Mouse (Mus musculus) megakaryocyte, embryonic 14.5 days (primary cell): ENCODE results near the gene Dchs1. TPM values are rescaled to one million over a fixed set of nuclear protein-coding genes. Genes with fewer than 3 reads are reported as not detected.
A peak's percentile ranks its signal among the peaks of the same experiment; 100 is the strongest.
"Not testable (repeated sequence)": the region's sequence is repeated elsewhere in the genome, so short reads cannot be mapped to it uniquely, and the experiment has no call there.

Experiments
- H3K27me3 ChIP-seq: replicated peaks from 2 replicates; pipeline ENCODE3; 2012; ENCODE audit warnings: inconsistent platforms
- H3K36me3 ChIP-seq: replicated peaks from 2 replicates; pipeline ENCODE3; 2012; ENCODE audit warnings: low read length, inconsistent platforms, mixed read lengths
- H3K4me1 ChIP-seq: 2 replicates; pipeline ENCODE4 v1.6.1; 2012; ENCODE audit warnings: inconsistent platforms
- H3K4me3 ChIP-seq: replicated peaks from 2 replicates; pipeline ENCODE3; 2012; ENCODE audit warnings: moderate library complexity, mild to moderate bottlenecking, inconsistent platforms
- H3K9me3 ChIP-seq: 2 replicates; pipeline ENCODE4 v1.6.1; 2012; ENCODE audit warnings: inconsistent platforms
- FLI1 ChIP-seq: IDR thresholded peaks from 2 replicates; pipeline ENCODE4 v1.6.1; 2012; ENCODE audit warnings: low read length, inconsistent platforms, mixed read lengths
- GATA1 ChIP-seq: IDR thresholded peaks from 3 replicates; pipeline ENCODE4 v1.6.1; 2012; ENCODE audit warnings: mixed read lengths, low read length, inconsistent platforms, borderline replicate concordance
- polyA plus RNA-seq: library from polyadenylated mRNA; stranded (reverse); fragments of >175 nt; gene quantifications from 2 replicates; pipeline ENCODE4 v1.2.3, GENCODE M21; 2012; ENCODE audit warnings: low replicate concordance; ENCODE audit not compliant: insufficient read depth

Dchs1 gene
- polyA plus RNA-seq, 1 experiment: 0.27 TPM

GRCm38 (mm10) chr7:105741978-105742377 is 45.5 kb downstream of the Dchs1 start:
- H3K4me3 ChIP-seq: no peak overlapping the region
- H3K9me3 ChIP-seq: no peaks in the 10 kb centered on the region
- TF ChIP-seq GATA1 (no peak), FLI1 (no peak)
- H3K36me3 ChIP-seq: peaks cover 70% of the 10 kb centered on the region
- H3K4me1 ChIP-seq: peaks cover 59% of the 10 kb centered on the region
- H3K27me3 ChIP-seq: no peaks in the 10 kb centered on the region

GRCm38 (mm10) chr7:105740851-105741250 is 46.6 kb downstream of the Dchs1 start:
- H3K9me3 ChIP-seq: no peaks in the 10 kb centered on the region
- H3K27me3 ChIP-seq: no peaks in the 10 kb centered on the region
- no peak overlapping the region for H3K4me3 ChIP-seq
- no peak for TF ChIP-seq GATA1
- no peak for TF ChIP-seq FLI1
- H3K4me1 ChIP-seq: peaks cover 59% of the 10 kb centered on the region
- H3K36me3 ChIP-seq: peaks cover 59% of the 10 kb centered on the region

DNA sequence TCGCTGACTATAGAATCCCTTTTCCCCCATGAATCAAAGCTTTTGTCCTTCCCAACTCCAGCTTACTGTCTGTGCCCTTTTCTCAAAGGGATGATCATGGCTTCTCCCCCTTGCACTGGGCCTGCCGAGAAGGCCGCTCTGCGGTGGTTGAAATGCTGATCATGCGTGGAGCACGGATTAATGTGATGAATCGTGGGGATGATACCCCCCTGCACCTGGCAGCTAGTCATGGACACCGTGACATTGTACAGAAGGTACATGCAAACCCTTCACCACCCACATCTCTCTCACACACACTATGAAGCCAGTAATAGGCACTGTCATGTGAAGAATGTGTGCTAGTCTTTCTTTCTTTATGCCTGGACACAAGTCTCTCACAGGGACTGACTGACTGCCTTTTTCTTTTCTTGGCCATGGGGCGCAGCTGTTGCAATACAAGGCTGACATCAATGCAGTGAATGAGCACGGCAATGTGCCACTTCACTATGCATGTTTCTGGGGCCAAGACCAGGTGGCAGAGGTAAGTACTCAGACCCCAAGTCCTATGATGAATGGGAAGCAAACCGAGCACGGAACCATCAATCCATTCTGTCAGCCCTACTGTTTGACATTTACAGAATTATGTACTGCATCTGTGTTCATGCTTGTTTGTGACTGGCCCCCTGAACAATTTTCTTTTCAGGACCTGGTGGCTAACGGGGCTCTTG is 47.2 kb downstream of the Dchs1 start:
- Histone ChIP-seq H3K9me3 (no peaks in the 10 kb centered on the region), H3K4me1 (peaks cover 64% of the 10 kb centered on the region), H3K4me3 (peak overlapping the region; percentile 91), H3K27me3 (no peaks in the 10 kb centered on the region), H3K36me3 (peaks cover 55% of the 10 kb centered on the region)
- TF ChIP-seq FLI1: no peak
- no peak for TF ChIP-seq GATA1

DNA sequence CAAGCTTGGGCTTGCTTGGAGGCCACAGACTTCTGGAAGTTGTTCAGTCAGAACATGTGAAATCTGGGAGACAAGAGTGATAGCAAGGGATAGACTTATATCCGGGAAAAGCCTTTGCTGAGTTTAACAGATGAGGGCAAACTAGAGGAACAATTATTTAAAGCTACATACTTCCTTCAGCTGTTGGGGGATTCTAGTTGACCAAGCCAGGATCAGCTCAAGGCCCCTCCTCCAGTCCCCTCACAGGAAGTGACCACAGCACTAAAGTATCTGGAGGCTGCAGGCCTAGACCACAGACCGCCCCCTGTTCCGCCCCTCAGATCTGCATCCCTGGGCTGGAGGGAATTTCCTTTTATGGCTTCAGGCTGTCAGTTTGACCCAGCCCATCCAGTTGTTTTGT is 48.5 kb downstream of the Dchs1 start:
- H3K9me3 ChIP-seq: no peaks in the 10 kb centered on the region
- H3K36me3 ChIP-seq: peaks cover 64% of the 10 kb centered on the region
- no peaks in the 10 kb centered on the region for H3K27me3 ChIP-seq
- peaks cover 69% of the 10 kb centered on the region for H3K4me1 ChIP-seq
- peak overlapping the region; percentile 91 for H3K4me3 ChIP-seq
- TF ChIP-seq FLI1 (peak; percentile 83), GATA1 (0 out of 3 replicates have a peak, but pooled peaks have one; percentile 45)

- peaks cover 68% of the 10 kb centered on the region for H3K36me3 ChIP-seq
- H3K27me3 ChIP-seq: no peaks in the 10 kb centered on the region
- peak overlapping the region; percentile 91 for H3K4me3 ChIP-seq
- H3K4me1 ChIP-seq: peaks cover 70% of the 10 kb centered on the region
- no peaks in the 10 kb centered on the region for H3K9me3 ChIP-seq
- TF ChIP-seq FLI1 (no peak), GATA1 (no peak)
Observed at GRCm38 (mm10) chr7:105738286-105738685, 49.2 kb downstream of the Dchs1 start.

GRCm38 (mm10) chr7:105737648-105738047 is 49.8 kb downstream of the Dchs1 start:
- no peak for TF ChIP-seq GATA1
- TF ChIP-seq FLI1: no peak
- H3K36me3 ChIP-seq: peaks cover 70% of the 10 kb centered on the region
- H3K4me3 ChIP-seq: peak overlapping the region; percentile 91
- no peaks in the 10 kb centered on the region for H3K9me3 ChIP-seq
- H3K4me1 ChIP-seq: peaks cover 68% of the 10 kb centered on the region
- no peaks in the 10 kb centered on the region for H3K27me3 ChIP-seq

DNA sequence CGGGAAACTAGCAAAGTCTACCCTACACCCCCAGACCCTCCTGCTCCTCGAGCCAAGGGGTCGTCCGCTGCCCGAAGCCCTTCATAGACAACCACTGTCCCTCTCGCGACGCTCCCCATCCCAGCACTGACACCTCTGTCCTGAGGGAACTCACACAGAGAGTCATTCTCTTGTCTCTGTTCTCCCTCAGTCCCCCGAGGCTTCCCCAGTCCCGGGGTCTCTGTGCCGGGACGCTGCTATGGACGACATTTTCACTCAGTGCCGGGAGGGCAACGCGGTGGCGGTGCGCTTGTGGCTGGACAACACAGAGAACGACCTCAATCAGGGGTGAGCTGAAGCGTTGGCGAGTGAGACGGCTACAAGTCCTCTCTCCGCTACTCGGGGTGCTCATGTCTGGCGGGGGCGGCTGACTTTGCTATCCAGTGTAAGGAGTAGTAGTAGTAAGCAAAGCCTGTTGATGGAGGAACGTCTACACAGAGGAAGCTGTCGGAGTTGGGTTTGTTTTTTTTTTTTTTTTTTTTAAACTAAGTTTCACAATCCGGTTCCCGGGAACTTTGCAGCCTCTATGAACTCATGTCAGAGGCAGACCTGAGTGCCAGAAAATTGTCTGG is 50.4 kb downstream of the Dchs1 start, which contains the start of gene Rrp8:
Gene Rrp8, minus strand, starts transcription at position 475 of the 611 bp plus-strand sequence.
- H3K4me1 ChIP-seq: peaks cover 66% of the 10 kb centered on the region
- H3K27me3 ChIP-seq: no peaks in the 10 kb centered on the region
- H3K36me3 ChIP-seq: peaks cover 70% of the 10 kb centered on the region

DNA sequence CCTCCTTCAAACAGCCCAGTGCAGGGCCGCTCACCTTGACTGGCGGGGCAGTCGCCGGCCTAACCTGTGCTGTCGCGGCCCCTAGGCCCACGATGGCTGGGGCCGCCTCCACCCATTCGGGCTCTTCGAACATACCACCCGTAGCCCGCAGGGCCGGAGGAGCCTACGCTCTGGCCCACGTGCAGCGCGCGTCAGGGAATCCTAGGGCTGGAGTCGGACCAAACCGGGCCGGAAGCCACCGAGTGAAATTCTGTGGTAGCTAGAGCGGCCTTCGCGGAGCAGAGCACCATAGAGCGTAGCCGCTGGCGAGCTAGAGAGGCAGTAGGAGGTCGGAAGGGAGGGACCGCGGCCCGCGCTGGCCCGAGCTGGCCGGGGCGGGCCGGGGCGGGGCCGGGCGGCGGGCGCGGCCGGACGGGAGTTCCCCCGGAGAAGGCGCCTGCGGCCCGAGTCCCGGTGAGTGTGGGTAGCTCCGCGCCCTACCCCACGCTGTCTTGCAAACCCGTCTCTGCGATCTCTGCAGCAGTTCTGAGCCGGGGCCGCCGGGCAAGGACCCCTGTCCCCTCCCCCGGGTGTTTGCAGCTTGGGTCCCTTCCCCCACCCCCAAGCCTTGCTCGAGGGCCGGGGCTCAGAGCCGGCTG is 51.1 kb downstream of the Dchs1 start, which contains the start of gene Ilk:
Gene Ilk, plus strand, starts transcription at position 329 of the 638 bp plus-strand sequence.
- H3K4me1 ChIP-seq: peaks cover 66% of the 10 kb centered on the region

More for the DNA sequence above, 50.4 kb downstream of the Dchs1 start, which contains the start of gene Rrp8:
- no peaks in the 10 kb centered on the region for H3K9me3 ChIP-seq
- peak within 1 kb of the TSS; percentile 91 for H3K4me3 ChIP-seq
- no peak for TF ChIP-seq GATA1
- no peak for TF ChIP-seq FLI1

GRCm38 (mm10) chr7:105735464-105735863 is 52.0 kb downstream of the Dchs1 start:
- Histone ChIP-seq H3K4me1 (peaks cover 66% of the 10 kb centered on the region), H3K36me3 (peaks cover 70% of the 10 kb centered on the region), H3K4me3 (peak overlapping the region; percentile 91)
- H3K27me3 ChIP-seq, H3K9me3 ChIP-seq: not testable (repeated sequence)

More for the DNA sequence above, 51.1 kb downstream of the Dchs1 start, which contains the start of gene Ilk:
- no peak for TF ChIP-seq FLI1
- Histone ChIP-seq H3K27me3 (no peaks in the 10 kb centered on the region), H3K9me3 (no peaks in the 10 kb centered on the region), H3K4me3 (peak within 1 kb of the TSS; percentile 91), H3K36me3 (peaks cover 70% of the 10 kb centered on the region)

GRCm38 (mm10) chr7:105734826-105735225 is 52.6 kb downstream of the Dchs1 start:
- Histone ChIP-seq H3K4me3 (peak overlapping the region; percentile 42), H3K9me3 (no peaks in the 10 kb centered on the region), H3K4me1 (peaks cover 66% of the 10 kb centered on the region), H3K27me3 (no peaks in the 10 kb centered on the region), H3K36me3 (peaks cover 70% of the 10 kb centered on the region)
- TF ChIP-seq GATA1 (no peak), FLI1 (no peak)
